Mouse (Mus musculus) spleen, postnatal 14 days (tissue): ENCODE measurements around the gene Itpr1.
A peak's percentile ranks its signal among the peaks of the same experiment; 100 is the strongest.

Source experiments
- DNase-seq, 2 experiments: peaks; one replicate each; pipeline ENCODE4 v3.0.0; 2021 to 2022; ENCODE audit warnings: low spot score in 2 of 2

Itpr1 gene

DNA sequence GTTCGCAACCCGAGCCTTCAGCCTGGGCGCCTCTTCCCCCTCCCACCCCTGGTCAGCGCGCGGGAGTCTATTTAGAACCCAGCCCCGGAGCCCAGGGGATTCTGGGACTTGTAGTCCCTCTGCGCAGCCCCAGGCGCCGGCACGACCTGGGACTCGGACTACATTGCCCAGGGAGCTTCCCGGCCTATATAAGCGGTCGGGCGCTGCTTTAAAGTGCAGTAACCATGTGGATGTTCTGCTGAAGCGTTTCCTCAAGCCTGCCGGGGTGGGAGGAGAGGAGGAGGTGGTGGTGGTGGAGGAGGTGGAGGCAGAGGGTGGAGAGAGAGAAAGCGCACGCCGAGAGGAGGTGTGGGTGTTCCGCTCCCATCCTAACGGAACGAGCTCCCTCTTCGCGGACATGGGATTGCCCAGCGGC, at the start of gene Itpr1:
Itpr1 (plus strand) TSS at position 216 of the 415 bp plus-strand sequence.
- peak; percentile 88 to 92 for DNase-seq

DNA sequence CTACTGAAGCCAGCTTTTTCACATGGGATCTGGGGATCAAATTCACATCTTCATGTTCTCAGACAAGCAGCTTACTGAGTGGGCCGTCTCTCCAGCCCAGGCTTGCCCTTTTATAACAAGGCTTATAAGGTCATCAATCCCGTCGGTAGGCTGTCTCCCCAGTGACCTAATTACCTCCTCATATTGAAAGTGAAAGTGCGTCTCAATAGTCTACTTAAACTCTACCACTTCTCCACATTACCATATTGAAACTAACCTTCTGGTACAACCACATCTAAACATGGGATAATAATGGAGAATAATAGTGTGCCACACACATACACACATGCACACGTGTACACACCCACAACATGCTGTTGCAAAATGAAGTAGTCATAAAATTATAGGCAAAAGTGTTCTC, 48.0 kb upstream of the Itpr1 start:
- no peak for DNase-seq

DNA sequence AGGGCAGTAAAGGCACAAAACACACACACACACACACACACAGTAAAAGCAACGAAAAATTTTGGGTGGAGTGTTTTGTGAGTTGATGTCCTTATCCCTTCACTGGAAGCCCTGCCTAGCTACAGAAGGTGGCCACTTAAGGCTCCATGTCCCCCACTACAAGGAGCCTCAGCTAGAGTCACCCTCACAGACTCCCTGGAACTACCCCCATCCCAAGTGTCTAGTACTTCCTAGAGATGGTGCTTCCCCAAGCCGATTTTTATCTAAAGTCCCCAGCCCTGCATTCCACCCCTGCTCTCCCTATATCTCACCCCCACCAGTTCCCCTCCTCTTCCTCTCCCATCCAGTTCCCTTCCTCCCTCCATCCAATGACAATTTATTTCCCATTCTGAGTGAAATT, 47.3 kb upstream of the Itpr1 start:
- no peak for DNase-seq

DNA sequence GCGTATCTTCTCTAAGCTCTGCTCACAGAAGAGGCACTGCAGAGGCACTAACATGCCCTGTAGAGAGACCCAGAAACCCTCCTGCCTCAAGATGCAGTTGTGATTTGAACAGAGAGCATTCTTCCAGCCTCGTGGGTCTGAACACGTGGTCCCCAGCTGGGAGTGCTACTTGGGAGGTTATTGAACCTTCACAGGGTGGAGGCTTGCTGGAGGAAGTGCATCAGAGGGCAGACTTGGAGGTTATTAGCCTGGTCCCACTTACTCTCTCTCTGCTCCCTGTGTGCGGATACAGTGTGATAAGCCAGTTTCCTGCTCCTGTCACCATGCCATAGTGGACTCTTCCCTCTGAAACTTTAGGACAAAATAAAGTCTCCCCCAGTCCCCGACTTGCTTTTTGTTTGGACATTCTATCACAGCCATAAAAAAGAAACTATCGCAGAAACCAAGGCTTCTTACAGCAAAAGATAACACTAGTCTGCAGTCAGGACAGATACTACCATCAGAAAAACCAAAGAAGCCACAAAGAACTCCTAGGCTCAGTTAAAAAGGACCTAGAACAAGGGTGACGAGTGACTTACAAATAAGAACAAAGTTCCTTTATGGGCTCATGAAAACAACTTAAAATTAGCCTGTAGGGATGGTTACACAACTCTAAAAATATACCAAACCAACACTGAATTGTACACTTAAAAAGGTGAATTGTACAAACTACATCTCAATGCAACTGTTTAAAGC, 44.8 kb upstream of the Itpr1 start:
- DNase-seq, result no peak

DNA sequence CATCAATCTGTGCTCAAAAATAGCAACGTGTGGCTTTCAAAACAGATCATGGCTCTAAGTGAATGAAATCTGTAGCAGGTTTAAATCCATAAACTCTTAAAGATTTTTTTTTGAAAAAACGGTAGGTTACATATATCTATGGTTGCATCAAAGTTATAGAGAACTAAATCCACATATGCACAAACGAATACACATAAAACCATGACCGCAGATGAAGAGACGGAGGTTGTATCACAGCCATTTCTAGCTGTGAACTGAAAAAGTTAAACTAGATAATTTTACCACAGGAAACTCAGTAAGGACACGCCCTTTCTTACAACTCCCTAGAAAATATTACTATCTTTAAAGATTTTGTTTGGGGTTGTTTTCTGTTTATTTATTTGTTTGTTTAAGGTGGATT, 44.2 kb upstream of the Itpr1 start:
- no peak for DNase-seq

DNA sequence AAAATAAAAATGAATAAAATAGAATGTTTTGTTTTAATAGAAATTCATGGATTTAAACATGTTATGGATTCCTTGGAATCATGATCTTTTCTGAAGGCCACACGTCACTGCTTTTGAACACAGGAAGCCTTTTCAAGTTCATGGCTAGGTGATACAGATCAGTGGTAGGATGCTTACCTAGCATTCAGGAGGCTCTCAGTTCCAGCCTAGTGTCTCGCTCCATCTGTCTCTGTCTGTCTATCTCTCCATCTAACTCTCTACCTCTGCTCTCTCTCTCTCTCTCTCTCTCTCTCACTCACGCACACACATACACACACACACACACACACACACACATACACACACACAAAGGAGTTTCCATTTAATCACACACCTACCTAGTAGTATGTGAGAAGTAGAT, 43.4 kb upstream of the Itpr1 start:
- no peak for DNase-seq

DNA sequence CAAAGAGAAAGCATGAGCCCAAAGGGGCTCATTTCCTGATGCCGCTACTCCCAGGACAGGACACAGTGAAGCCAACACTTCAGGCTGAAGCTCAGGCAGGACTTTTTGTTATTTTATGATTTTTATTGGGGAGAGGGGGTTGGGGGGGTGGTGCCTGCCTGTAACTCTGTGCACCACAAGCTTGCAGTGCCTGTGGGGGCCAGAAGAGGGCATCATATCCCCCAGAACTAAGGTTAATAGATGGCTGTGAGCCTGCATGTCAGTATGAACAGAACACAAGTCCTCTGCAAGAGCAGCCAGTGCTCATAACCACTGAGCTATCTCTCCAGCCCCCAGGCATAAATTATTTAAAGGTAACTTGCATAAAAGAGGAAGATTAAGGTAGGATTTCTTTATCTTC, 40.7 kb upstream of the Itpr1 start:
- DNase-seq, result no peak

DNA sequence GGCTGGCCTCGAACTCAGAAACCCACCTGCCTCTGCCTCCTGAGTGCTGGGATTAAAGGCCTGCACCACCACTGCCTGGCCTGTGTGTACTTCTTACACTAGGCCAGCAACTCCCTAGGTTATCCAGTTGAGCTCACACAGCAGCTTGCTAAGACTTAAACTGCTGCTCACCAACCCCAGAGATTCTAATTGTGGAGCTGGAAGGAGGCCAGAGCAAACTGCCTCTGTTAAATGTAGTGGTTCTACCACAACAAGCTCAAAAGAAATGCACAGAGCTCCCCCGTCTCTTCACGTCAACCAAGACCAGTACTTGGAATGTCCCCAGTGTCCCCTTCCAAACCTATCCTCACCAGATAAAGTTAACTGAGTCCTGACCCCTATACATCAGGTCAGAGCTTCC, 38.7 kb upstream of the Itpr1 start:
- no peak for DNase-seq

DNA sequence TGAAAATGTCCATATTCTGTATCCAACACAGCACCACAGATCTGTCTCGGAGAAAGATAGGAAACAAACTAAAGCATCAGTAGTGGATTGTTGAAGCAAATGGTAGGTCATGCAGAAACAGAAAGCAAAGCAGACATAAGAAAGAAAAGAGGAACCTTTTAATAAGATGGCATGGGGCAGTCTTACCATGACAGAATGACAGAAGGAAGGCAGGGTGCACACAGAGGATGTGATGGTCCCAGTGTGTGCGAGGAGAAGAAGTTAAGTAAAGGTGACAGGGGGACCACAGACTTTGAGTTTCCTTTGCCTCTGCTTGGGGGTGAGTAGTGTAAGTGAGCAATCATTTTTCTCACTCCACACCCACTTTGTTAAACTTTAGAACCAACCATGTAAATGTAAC, 33.8 kb upstream of the Itpr1 start:
- no peak for DNase-seq

DNA sequence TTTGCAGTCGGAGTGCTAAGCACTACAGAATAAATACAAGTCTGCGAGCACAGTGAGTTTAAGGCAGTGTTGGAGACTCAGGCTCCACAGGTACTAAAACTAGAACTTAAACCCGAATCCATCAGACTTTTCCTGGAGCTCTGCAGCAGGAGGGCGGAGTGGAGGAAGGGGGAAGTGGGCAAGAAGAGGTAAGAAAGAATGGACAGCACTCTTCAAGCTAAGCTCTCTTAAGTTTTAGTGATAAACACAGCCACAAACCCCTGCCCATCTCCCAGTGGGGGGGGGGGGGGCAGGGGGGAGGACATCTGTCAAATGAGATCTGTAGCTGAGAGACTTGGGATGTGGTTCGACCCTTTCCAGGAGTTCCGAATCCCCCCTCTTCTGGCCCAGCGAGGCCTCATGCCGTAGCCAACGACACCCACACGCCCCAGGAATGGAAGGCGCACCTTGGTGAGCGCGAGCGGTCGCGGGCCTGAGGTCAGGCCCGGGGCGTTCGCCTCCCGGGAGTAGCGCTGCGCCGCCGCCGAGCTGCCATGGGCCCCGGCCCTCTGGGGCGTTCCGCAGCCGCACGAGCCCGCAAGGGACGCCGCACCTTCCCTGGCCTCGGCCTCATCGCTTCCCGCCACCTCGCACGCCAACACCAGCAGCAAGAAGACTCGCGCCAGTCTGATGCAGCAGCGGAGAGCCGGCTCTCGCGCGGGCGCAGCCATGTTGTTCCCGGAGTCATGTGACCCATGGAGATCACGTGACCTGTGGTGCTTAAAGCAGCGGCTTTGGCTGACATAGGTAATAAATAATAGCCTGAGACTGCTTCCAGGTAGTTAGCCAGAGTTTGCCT, 27.8 kb upstream of the Itpr1 start, which contains the start of gene Sumf1:
Sumf1 (minus strand) TSS at position 736 of the 838 bp plus-strand sequence.
- peak; percentile 71 to 83 for DNase-seq

DNA sequence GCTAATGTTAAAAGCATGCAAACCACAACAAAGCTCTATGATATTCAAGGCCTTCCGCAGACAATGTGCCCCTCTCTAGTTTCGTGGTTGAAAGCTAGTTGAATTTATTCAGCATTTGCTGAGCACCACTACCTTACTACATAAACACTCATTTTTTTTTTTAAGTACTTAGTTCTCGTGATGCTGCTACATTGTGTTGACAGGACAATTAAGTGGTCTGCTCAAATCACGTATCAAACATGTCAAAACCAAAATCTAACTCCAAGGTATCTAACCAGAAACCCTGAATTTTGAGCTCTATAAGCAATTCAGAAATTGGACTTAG, 27.2 kb upstream of the Itpr1 start:
- DNase-seq, result no peak

DNA sequence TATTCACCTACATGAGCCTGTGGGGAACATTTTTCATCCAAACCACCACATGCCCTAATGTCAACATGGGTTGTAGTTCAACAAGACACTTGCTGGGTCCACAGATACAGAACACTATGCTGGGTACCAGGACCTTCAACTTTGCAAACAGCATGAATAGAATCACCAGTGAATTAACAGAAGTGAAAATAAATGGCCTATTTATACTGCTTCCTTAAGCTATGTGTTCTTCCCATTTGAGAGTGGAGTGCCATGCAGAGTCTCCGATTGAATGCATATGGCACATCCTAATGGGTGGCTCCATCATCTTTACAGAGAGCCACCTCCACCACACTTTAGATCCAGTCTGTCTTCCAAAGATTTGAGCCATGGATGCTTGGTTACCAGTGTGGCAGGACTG, 22.2 kb upstream of the Itpr1 start:
- DNase-seq, result no peak

DNA sequence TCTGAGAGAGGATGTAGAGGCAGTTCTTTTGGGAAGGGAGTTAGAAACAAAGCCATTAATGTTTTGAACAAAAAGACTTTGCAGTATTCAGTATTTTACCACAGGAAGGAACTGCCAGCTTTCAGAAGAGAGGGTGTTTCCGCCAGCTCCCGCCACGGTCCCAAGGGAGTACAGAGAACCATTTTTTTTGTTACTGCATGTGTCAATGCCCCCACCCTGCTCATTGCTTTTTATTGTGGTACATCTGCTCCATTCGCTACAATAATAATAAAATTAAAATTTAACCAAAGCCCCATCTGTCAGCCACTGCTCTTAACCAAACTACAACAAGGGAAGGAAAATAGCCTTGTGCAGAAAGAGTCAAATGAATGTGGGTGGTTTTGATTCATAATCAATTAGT, 20.3 kb upstream of the Itpr1 start:
- peak in 1 of 2 experiments; percentile 38 for DNase-seq

DNA sequence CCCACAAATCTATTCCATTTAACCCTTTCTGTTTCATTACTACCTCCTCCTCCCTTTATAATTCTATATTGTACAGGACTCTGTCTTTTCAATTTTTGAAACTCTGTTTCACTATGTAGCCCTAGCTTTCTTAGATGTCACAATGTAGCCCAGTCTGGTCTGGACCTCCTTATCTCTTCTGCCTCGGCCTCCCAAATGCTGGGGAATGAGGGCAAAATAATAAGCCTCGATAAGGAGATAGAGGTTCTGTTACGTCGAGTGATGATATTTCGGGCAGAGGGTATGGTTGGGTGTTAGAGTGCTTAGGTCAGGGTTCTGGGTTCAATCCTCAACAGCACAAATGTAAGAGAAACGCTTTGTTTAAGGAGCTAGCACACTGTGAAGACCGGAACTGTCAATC, 16.2 kb upstream of the Itpr1 start:
- DNase-seq, result no peak

DNA sequence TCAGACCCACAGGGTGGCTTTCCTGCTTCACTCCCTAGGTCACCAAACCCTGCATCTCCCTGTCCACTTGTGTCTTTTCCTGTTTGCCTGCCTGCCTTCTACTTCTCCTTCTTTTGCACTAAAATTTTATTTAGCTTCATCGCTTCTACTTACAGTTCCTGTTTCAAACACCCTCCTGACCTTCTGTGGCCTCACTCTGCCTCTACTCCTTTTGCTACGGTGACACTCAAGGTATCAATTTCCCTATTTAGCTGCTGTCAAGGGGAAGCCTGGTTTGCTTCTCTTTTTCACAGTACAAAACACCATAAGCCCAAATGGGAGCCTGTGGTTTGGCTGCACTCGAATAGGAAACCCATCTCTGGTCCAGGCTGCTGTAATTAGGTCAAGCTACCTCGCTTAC, 15.8 kb upstream of the Itpr1 start:
- DNase-seq, result peak in 1 of 2 experiments; percentile 20

DNA sequence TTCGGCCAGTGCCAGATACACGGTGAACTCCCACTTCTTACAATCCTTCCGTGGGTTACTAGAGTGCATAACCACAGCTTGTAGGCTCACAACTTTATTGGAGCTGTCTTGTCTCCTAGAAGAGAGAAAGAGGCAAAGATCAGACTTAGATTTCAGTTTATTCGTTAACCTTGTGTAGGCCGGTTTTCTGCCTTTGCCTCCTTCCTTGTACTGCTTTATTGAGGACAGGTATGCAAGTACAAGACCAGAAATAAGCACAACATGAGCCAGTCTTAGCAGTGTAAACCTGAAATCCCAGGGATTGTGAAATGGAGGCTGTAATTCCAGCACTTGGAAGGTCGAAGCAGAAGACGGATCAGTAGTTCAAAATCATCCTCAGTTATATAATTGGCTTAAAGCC, 14.6 kb upstream of the Itpr1 start:
- no peak for DNase-seq

DNA sequence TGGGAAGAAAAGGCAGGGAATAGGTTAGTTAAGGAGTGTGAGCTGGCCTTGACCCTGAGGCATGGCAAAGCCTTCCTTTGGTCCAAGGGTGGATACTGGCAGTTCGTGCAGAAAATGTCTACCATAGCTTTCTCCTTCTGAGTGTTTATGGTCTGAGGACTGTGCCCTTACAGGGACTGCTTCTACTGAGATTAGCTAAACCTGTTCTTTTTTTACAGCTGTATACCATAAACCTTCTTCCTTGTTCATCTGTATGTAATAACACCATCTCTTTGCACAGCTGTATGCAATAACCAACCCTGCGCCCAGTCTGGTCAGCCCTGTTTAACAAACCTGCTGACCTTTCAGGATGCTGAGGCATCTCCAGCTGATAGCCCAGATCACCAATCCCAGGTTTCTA, 8.6 kb upstream of the Itpr1 start:
- no peak for DNase-seq

DNA sequence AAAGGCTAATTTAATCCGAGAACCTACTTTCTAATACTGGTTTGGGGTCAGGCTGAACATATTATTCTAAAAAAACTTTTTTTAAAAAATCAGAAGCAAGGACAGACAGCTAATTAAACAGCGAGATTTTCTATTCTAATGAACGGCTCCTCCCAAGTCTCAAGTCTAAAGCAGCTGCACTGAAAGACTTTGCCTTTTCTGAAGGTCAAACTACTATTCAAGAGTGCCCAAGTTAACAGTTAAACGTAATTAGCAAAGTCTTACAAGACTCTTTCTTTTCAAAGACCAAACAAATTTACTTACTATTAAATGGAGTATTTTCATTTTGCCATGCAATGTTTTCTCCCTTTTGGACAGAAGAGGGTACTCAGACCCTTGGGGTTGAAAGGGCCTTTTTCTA, 6.8 kb upstream of the Itpr1 start:
- no peak for DNase-seq

DNA sequence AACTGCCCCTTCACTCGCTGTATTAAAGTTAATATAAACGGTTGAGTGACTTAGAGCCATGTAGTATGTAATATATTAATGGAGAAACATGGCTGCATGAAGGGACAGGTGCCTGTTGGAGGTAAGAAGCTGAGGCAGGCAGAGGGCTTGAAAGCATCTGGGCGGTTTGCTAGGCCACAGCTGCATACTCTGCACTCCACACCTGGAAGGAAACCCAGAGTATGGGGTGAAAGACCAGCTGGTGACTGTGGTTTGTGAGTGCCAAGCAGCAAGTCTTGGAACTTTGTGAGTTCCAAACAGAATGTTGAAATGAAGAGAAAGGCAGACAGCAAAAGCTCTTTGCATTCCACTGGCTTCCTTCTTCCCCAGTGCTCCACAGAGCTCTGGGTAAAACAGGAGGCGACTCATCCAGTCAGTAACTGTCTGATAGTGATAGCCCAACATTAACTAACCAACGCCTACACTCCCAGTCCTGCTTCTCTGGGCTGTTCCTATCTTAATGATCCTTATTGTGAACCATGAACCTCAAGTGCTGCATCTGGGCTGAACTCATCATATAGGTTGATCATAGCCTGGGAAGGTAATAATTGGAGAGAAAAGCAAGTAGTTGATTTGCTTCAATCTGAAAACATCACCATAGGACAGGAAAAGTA, 5.9 kb upstream of the Itpr1 start:
- no peak for DNase-seq

DNA sequence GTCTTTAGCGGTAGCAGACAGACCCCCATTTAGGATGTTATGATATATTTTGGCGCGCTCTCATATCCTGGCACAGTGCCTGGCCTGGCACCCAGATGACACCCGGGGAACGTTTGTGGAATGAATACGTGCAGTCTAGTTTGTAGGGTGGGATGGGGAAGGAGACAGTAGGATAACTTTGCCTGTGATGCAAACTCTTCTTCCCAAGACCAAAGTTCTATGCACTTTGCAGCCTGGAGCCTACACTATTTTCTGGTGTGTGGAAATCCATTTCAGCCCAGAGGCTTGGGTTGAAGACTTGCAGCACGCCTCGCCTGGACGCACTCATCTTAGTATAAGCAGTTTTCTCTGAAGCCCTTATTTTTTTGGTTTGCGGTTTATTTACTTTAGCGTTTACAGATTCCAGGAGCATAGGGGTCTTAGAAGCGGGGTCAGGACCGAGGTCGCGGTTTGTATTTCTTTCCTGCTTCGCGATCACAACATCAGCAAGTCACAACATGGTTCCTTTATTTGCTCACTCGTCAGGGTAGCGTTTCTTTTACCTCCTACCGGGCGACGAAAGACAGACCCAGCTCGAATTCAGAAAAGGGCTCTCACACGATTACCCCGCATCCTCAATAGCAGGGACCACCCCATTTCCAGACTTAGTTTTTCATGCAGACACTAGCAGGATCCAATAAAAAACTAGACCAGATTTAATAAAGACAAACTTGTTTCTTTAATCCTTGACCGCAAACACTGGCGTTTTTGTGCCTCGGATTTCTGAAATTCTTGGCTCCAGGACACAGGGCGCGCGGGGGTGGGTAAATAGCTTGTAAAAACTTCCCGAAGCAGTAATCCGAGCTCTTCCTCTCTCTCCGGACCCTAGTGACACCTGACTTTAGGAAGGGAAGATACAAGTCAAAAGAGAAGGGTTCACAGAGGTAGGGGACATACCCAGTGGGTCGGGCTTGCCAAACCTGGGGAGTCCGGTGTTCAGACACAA, 708 bp upstream of the Itpr1 start:
- no peak for DNase-seq

DNA sequence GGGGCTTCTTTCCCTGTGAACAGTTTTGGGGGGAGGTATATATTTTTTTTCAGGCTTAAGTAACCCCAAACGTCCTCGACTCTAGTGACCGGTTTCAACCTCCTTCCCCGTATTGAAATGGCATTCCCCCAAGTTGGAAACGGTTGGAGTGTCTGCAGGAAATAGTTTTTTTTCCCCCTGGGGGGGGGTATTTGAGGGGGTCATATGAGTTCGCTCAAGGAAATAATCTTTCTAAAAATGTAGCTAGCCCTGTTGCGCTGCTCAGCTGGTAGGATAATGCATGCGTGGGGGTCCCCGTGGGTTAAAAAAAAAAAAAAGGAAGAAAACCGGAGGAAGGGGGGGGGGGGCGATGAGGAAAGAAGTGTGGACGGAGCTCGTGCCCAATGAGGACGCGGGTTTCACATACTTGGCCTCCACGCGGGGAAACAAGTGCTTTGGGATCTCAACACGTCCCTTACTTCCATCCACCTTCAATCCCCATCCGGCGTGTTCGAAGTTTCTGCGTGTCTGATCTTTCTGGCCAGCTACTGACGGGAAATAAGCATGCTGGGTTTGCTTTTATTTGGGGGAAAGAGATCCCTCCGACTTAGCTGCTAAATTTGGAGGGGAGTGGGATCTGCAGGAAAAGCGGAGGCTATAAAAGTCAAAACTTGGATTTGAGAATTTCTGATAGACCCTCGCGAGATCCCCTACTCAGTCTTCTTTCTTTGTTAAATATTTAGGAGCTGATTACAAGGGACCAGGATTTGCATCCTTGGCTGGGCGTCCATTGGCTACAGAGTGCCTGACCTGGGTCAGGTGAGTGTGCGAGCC, 791 bp downstream of the Itpr1 start:
- DNase-seq, result no peak
